Mouse (Mus musculus): ENCODE results near the gene Idh1.
A peak's percentile ranks its signal among the peaks of the same experiment; 100 is the strongest.
"Not testable (repeated sequence)": the region's sequence is repeated elsewhere in the genome, so short reads cannot be mapped to it uniquely, and the experiment has no call there.

Gene Idh1

GRCm38 (mm10) chr1:65186287-65187073, at the start of gene Idh1, which contains the start of gene Pikfyve:
Gene Idh1, minus strand, starts transcription at chr1:65186500.
Gene Pikfyve, plus strand, starts transcription at chr1:65186683.
- peak; percentile 100 for DNase-seq (ENCODE audit: low spot score)

- no peak for DNase-seq (ENCODE audit: low spot score)
These were observed 44.3 kb upstream of the Idh1 start for GRCm38 (mm10) chr1:65230566-65230965.

- not testable (repeated sequence) for DNase-seq (ENCODE audit: low spot score)
These were observed 43.5 kb upstream of the Idh1 start for GRCm38 (mm10) chr1:65229768-65230167.

- DNase-seq (ENCODE audit: low spot score), result no peak
These were observed 41.4 kb upstream of the Idh1 start for GRCm38 (mm10) chr1:65227681-65228080.

- DNase-seq (ENCODE audit: low spot score), result no peak
These were observed 37.4 kb upstream of the Idh1 start for GRCm38 (mm10) chr1:65223654-65224053.

GRCm38 (mm10) chr1:65217972-65218371, 31.7 kb upstream of the Idh1 start:
- DNase-seq (ENCODE audit: low spot score), result no peak

- no peak for DNase-seq (ENCODE audit: low spot score)
These were observed 31.3 kb upstream of the Idh1 start for GRCm38 (mm10) chr1:65217567-65217966.

- DNase-seq (ENCODE audit: low spot score), result no peak
These were observed 26.9 kb upstream of the Idh1 start for GRCm38 (mm10) chr1:65213214-65213613.

GRCm38 (mm10) chr1:65204299-65204698, 18.0 kb upstream of the Idh1 start:
- DNase-seq (ENCODE audit: low spot score), result no peak

- no peak for DNase-seq (ENCODE audit: low spot score)
These were observed 12.6 kb upstream of the Idh1 start for GRCm38 (mm10) chr1:65198861-65199260.

- no peak for DNase-seq (ENCODE audit: low spot score)
These were observed 12.1 kb upstream of the Idh1 start for GRCm38 (mm10) chr1:65198425-65198824.

GRCm38 (mm10) chr1:65193226-65193625, 6.9 kb upstream of the Idh1 start:
- DNase-seq (ENCODE audit: low spot score), result no peak

- no peak for DNase-seq (ENCODE audit: low spot score)
These were observed 3.9 kb upstream of the Idh1 start for GRCm38 (mm10) chr1:65190172-65190571.

- DNase-seq (ENCODE audit: low spot score), result no peak
These were observed 752 bp upstream of the Idh1 start for GRCm38 (mm10) chr1:65187074-65187430.

- peak; percentile 22 for DNase-seq (ENCODE audit: low spot score)
These were observed 635 bp downstream of the Idh1 start for GRCm38 (mm10) chr1:65185524-65186205.

- DNase-seq (ENCODE audit: low spot score), result no peak
These were observed 1.3 kb downstream of the Idh1 start for GRCm38 (mm10) chr1:65185011-65185410.

- no peak for DNase-seq (ENCODE audit: low spot score)
These were observed 2.3 kb downstream of the Idh1 start for GRCm38 (mm10) chr1:65183994-65184393.

GRCm38 (mm10) chr1:65181459-65181858, 4.8 kb downstream of the Idh1 start:
- no peak for DNase-seq (ENCODE audit: low spot score)

- DNase-seq (ENCODE audit: low spot score), result peak; percentile 91
These were observed 6.6 kb downstream of the Idh1 start for GRCm38 (mm10) chr1:65179634-65180249.

GRCm38 (mm10) chr1:65178902-65179432, 7.3 kb downstream of the Idh1 start:
- peak; percentile 99 for DNase-seq (ENCODE audit: low spot score)

- peak; percentile 96 for DNase-seq (ENCODE audit: low spot score)
These were observed 8.0 kb downstream of the Idh1 start for GRCm38 (mm10) chr1:65178126-65178901.

GRCm38 (mm10) chr1:65177452-65177851, 8.8 kb downstream of the Idh1 start:
- no peak for DNase-seq (ENCODE audit: low spot score)
